Mouse (Mus musculus) embryonic facial prominence, embryonic 15.5 days (tissue): ENCODE measurements at regions not wholly inside any gene's neighbourhood (a gene's known extent, or its start where the extent isn't known, plus 50 kb on each side); places are given as distances from the start of the nearest gene placed in this dataset.

ENCODE experiments used
- ATAC-seq: fragments of 200-750 bp; cut with Nextera tagmentation; 2 replicates; pipeline ENCODE4 v1.8.0; 2017; ENCODE audit warnings: low read depth, moderate TSS enrichment; ENCODE audit not compliant: insufficient number of reproducible peaks, low FRiP score, low TSS enrichment
- H3K27ac ChIP-seq: fragments of 300-500 bp; sonication (generic); replicated peaks from 2 replicates; pipeline ENCODE4 v1.5.1; 2015; ENCODE audit warnings: mild to moderate bottlenecking, inconsistent platforms
- H3K27me3 ChIP-seq: fragments of 300-500 bp; sonication (generic); 2 replicates; pipeline ENCODE4 v1.6.1; 2015; ENCODE audit warnings: inconsistent platforms
- H3K36me3 ChIP-seq: fragments of 300-500 bp; sonication (generic); 2 replicates; pipeline ENCODE4 v1.6.1; 2015; ENCODE audit warnings: mild to moderate bottlenecking, inconsistent platforms
- H3K4me1 ChIP-seq: fragments of 300-500 bp; sonication (generic); 2 replicates; pipeline ENCODE4 v1.6.1; 2015; ENCODE audit warnings: inconsistent platforms
- H3K4me2 ChIP-seq: fragments of 300-500 bp; sonication (generic); replicated peaks from 2 replicates; pipeline ENCODE4 v1.6.1; 2015; ENCODE audit warnings: mild to moderate bottlenecking, inconsistent platforms
- H3K4me3 ChIP-seq: fragments of 300-500 bp; sonication (generic); replicated peaks from 2 replicates; pipeline ENCODE4 v1.5.1; 2015; ENCODE audit warnings: mild to moderate bottlenecking, inconsistent platforms
- H3K9ac ChIP-seq: fragments of 300-500 bp; sonication (generic); 2 replicates; pipeline ENCODE4 v1.6.1; 2015; ENCODE audit warnings: inconsistent platforms
- H3K9me3 ChIP-seq: fragments of 300-500 bp; sonication (generic); replicated peaks from 2 replicates; pipeline ENCODE4 v1.6.1; 2016; ENCODE audit warnings: inconsistent platforms
- WGBS: fragments of 180-500 bp; shearing (Covaris S2); methylation state at CpG from one replicate; pipeline ENCODE4 v1.1.7; 2015; 5-methylcytosine and 5-hydroxymethylcytosine counted together

DNA sequence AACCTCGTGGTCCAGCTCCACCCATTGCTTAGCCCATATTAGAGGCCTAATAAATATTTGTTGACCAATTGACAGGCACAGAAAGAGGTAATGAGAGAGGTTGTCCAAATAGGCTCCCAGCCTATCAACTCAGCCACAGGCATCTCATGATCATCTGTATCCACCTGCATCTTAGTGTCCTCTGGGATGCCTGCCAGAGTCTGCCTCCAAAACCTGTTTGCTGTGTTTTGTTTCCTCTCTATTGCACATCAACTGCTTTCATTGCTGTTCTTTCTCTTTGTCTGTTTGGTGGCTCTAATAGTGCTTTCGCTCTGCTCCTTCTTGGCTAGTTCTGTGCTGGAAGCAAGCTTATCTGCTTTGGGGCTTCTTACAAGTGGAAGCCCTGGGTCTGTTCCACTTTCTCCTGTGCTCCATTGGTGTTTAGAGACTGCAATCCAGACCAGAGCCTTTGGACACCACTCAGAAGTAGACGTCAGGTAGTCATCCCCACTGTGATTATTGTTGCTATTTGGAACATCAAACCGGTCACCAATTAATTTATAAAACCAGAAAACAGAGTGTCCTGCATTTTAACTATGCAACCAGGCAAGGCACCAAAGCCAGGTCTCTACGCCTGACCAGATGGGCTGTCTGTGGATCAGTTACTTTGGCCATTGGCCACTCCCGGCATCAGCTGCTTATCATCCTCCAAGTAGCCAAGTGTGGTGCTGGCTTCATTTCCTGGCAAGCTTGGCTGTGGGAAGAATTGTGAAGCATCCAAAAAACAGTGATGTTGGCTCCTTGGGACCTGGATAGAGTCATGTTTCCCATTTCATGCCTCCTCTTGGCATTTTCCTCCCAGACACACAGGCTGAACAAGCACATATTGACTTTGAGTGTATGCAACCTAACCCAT is 74.5 kb upstream of the Hs3st4 start:
- Histone ChIP-seq H3K27ac (no peak overlapping the region), H3K4me3 (no peak overlapping the region), H3K36me3 (no peaks in the 10 kb centered on the region), H3K4me2 (no peak overlapping the region), H3K27me3 (no peaks in the 10 kb centered on the region), H3K9me3 (no peaks in the 10 kb centered on the region), H3K9ac (no peak overlapping the region), H3K4me1 (no peaks in the 10 kb centered on the region)
- ATAC-seq = no peak
- 86% methylated on average over 6 of the region's 6 CpGs for WGBS

DNA sequence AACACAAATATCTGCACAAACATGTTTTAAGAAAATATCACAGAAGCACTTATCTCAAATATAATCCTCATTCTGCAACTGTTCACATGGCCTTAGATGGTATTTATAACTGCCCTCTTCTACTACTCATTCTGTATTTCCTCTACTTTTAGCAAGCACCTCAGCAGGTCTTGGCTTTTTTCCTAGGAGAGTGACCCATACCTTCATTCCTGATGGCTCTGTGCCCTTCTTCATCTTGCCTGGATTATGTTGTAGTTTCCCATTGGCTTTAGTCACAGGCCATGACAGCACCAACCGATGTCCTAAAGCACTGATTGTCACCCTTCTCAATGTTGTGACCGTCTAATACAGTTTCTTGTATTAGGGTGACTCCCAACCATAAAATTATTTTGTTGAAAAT is 61.2 kb upstream of the Hs3st4 start:
- Histone ChIP-seq H3K9me3 (no peaks in the 10 kb centered on the region), H3K9ac (no peak overlapping the region), H3K36me3 (no peaks in the 10 kb centered on the region), H3K4me1 (no peaks in the 10 kb centered on the region), H3K4me3 (no peak overlapping the region), H3K27ac (no peak overlapping the region), H3K4me2 (no peak overlapping the region), H3K27me3 (no peaks in the 10 kb centered on the region)
- 91% methylated on average over 2 of the region's 2 CpGs for WGBS
- no peak for ATAC-seq

DNA sequence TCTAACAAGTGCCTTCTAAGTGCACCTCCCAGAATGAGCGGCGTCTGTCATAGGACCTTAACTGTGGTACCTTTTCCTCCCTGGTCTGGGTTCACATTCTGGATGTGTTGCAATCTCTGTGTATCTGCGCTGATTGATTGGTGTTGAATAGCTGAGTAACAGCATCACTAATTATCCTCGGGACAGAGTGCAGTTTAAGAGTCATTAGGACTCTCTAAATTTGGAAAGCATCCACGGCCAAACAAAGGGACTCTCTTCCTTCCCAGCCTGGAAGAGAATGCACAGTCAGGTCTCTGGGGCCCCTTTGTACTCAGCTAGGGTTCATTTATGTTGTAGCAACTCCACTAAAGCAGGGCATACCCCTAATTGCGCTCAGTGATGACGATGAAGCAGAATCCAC is 50.2 kb upstream of the Hs3st4 start:
- no peak for ATAC-seq
- H3K9ac ChIP-seq = no peak overlapping the region
- no peaks in the 10 kb centered on the region for H3K27me3 ChIP-seq
- 42% methylated on average over 7 of the region's 7 CpGs for WGBS
- no peaks in the 10 kb centered on the region for H3K36me3 ChIP-seq
- H3K9me3 ChIP-seq = no peaks in the 10 kb centered on the region
- no peak overlapping the region for H3K4me3 ChIP-seq
- H3K4me2 ChIP-seq = no peak overlapping the region
- H3K27ac ChIP-seq = no peak overlapping the region
- H3K4me1 ChIP-seq = no peaks in the 10 kb centered on the region
